Mouse (Mus musculus) spleen, adult 10 weeks (tissue): ENCODE results near the gene Map2k3. TPM values are rescaled to one million over a fixed set of nuclear protein-coding genes. Genes with fewer than 3 reads are reported as not detected.

Experiments used
- polyA plus RNA-seq: library from polyadenylated mRNA; stranded (reverse); fragments of 350-450 nt; fragmentation: Illumina TruSeq; extraction: RNeasy Lipid Tissue Mini Kit (QIAGEN cat#74804); gene quantifications from one replicate; pipeline ENCODE4 v1.2.3, GENCODE M21; 2015; ENCODE audit warnings: low replicate concordance; ENCODE audit not compliant: insufficient read depth

Map2k3 gene
- polyA plus RNA-seq = 32.8 TPM

GRCm38 (mm10) chr11:60931869-60932481, at the start of gene Map2k3:
Map2k3 (plus strand) TSS chr11:60932033.

GRCm38 (mm10) chr11:60914491-60914890, 17.3 kb upstream of the Map2k3 start, which contains the start of gene Natd1:
Natd1 (minus strand) TSS chr11:60914750.

Other genes starting within 250 kb of the Map2k3 start
- gene Llgl1, start 232.3 kb upstream of the Map2k3 start, polyA plus RNA-seq = 6.9 TPM
- gene Flii, start 204.8 kb upstream of the Map2k3 start, polyA plus RNA-seq = 56.0 TPM
- gene Mief2, start 203.6 kb upstream of the Map2k3 start, polyA plus RNA-seq = 4.3 TPM
- gene Top3a, start 154.7 kb upstream of the Map2k3 start, polyA plus RNA-seq = 14.0 TPM
- gene Smcr8, start 154.5 kb upstream of the Map2k3 start, polyA plus RNA-seq = 36.9 TPM
- gene Shmt1, start 120.3 kb upstream of the Map2k3 start, polyA plus RNA-seq = 12.6 TPM
- 8.9 TPM for gene Dhrs7b, start 101.4 kb upstream of the Map2k3 start, polyA plus RNA-seq
- 15.2 TPM for gene Tmem11, start 52.8 kb upstream of the Map2k3 start, polyA plus RNA-seq
- 8.3 TPM for gene Natd1, start 17.3 kb upstream of the Map2k3 start, polyA plus RNA-seq
- not detected for gene Kcnj12, start 90.5 kb downstream of the Map2k3 start, polyA plus RNA-seq
- gene Tnfrsf13b, start 194.7 kb downstream of the Map2k3 start, polyA plus RNA-seq = 157 TPM
- gene Usp22, start 243.0 kb downstream of the Map2k3 start, polyA plus RNA-seq = 32.6 TPM